ENCODE assay signal across 34 mouse cellular contexts in genomic region chr5:50733711-50734110, GRCm38 (mm10).
"Had no signal": no experiment of that assay in that cellular context is flagged by ENCODE, and none has a peak within 500 bp of the region (broad histone marks: within the 10 kb centered on the region; RNA-seq: fewer than 3 reads in every experiment).

No protein-coding gene starts in this region.

- H3K4me1 ChIP-seq: heart, embryonic 10.5 days; heart, embryonic 12.5 days; heart, embryonic 13.5 days; heart, embryonic 15.5 days; hindbrain, embryonic 10.5 days; hindbrain, embryonic 12.5 days; hindbrain, embryonic 13.5 days; hindbrain, embryonic 15.5 days; intestine, embryonic 15.5 days; kidney, embryonic 15.5 days had no signal

- DNase-seq: heart, postnatal 10 days; heart, postnatal 14 days; heart, postnatal 36 days; heart, postnatal 4 days; kidney, adult 11 months; kidney, adult 18-20 months; kidney, adult 2 months; kidney, adult 8-10 months; kidney, adult 9 months; kidney, postnatal 10 days; kidney, postnatal 14 days; kidney, postnatal 25 days; kidney, postnatal 36 days; kidney, postnatal 4 days; layer of hippocampus, adult 9-11 months had no signal

- H3K4me3 ChIP-seq: heart, embryonic 10.5 days; heart, embryonic 12.5 days; heart, embryonic 13.5 days; heart, embryonic 15.5 days; hindbrain, embryonic 10.5 days; hindbrain, embryonic 12.5 days; hindbrain, embryonic 13.5 days; hindbrain, embryonic 15.5 days; intestine, embryonic 15.5 days; kidney, embryonic 15.5 days; layer of hippocampus, adult 2 months; left cerebral cortex, adult 2 months had no signal

- ATAC-seq: hindbrain, embryonic 16.5 days; inflammation-experienced regulatory T-cells, adult 6 months; intestine, embryonic 15.5 days; intestine, embryonic 16.5 days; intestine, postnatal 0 days had no signal

- H3K27ac ChIP-seq: heart, embryonic 10.5 days; heart, embryonic 13.5 days; heart, embryonic 15.5 days; hindbrain, embryonic 10.5 days; hindbrain, embryonic 12.5 days; hindbrain, embryonic 13.5 days; hindbrain, embryonic 14.5 days; hindbrain, embryonic 15.5 days; intestine, embryonic 15.5 days; kidney, embryonic 15.5 days; kidney, postnatal 0 days; layer of hippocampus, adult 2 months; left cerebral cortex, adult 2 months had no signal

- H3K9me3 ChIP-seq: heart, embryonic 10.5 days; heart, embryonic 12.5 days; heart, embryonic 13.5 days; heart, embryonic 15.5 days; hindbrain, embryonic 10.5 days; hindbrain, embryonic 12.5 days; hindbrain, embryonic 13.5 days; hindbrain, embryonic 15.5 days; intestine, embryonic 15.5 days; kidney, embryonic 15.5 days had no signal

- H3K27me3 ChIP-seq: heart, embryonic 12.5 days; heart, embryonic 13.5 days; heart, embryonic 15.5 days; hindbrain, embryonic 12.5 days; hindbrain, embryonic 13.5 days; hindbrain, embryonic 15.5 days; intestine, embryonic 15.5 days; kidney, embryonic 15.5 days had no signal

- H3K4me2 ChIP-seq: heart, embryonic 11.5 days; heart, embryonic 12.5 days; heart, embryonic 13.5 days; heart, embryonic 15.5 days; hindbrain, embryonic 12.5 days; hindbrain, embryonic 13.5 days; hindbrain, embryonic 14.5 days; hindbrain, embryonic 15.5 days; intestine, embryonic 15.5 days; kidney, embryonic 15.5 days had no signal

- H3K36me3 ChIP-seq: heart, embryonic 10.5 days; heart, embryonic 12.5 days; heart, embryonic 13.5 days; heart, embryonic 15.5 days; hindbrain, embryonic 10.5 days; hindbrain, embryonic 12.5 days; hindbrain, embryonic 13.5 days; hindbrain, embryonic 15.5 days; intestine, embryonic 15.5 days; kidney, embryonic 15.5 days had no signal

- H3K9ac ChIP-seq: heart, embryonic 12.5 days; heart, embryonic 13.5 days; heart, embryonic 15.5 days; hindbrain, embryonic 12.5 days; hindbrain, embryonic 13.5 days; hindbrain, embryonic 14.5 days; hindbrain, embryonic 15.5 days; intestine, embryonic 15.5 days; kidney, embryonic 15.5 days had no signal
